Mouse (Mus musculus) adrenal gland, adult (tissue): ENCODE data around the gene Kdm2b.

Experiments used
- DNase-seq, 2 experiments: peaks; one replicate each; pipeline ENCODE4 v3.0.0; 2022 to 2023; ENCODE audit warnings: low spot score in 1 of 2; ENCODE audit not compliant: inconsistent age in 2 of 2

Kdm2b gene

GRCm38 (mm10) chr5:123013599-123014315 is 24.1 kb upstream of the Kdm2b start:
- DNase-seq = peak; percentile 65 to 88

- DNase-seq = no peak
Observed at GRCm38 (mm10) chr5:123011705-123012104, 22.1 kb upstream of the Kdm2b start.

- peak in 1 of 2 experiments; percentile 43 for DNase-seq
Observed at GRCm38 (mm10) chr5:123010806-123011205, 21.2 kb upstream of the Kdm2b start.

- no peak for DNase-seq
Observed at GRCm38 (mm10) chr5:123009873-123010272, 20.2 kb upstream of the Kdm2b start.

GRCm38 (mm10) chr5:123008877-123009493 is 19.4 kb upstream of the Kdm2b start:
- peak in 1 of 2 experiments; percentile 29 for DNase-seq

- no peak for DNase-seq
Observed at GRCm38 (mm10) chr5:123005716-123006592, 16.3 kb upstream of the Kdm2b start.

- no peak for DNase-seq
Observed at GRCm38 (mm10) chr5:123000901-123001300, 11.3 kb upstream of the Kdm2b start.

- no peak for DNase-seq
Observed at GRCm38 (mm10) chr5:122997205-122998204, 7.9 kb upstream of the Kdm2b start.

GRCm38 (mm10) chr5:122994910-122995309 is 5.3 kb upstream of the Kdm2b start:
- no peak for DNase-seq

GRCm38 (mm10) chr5:122994303-122994846 is 4.8 kb upstream of the Kdm2b start:
- DNase-seq = peak; percentile 90 to 96

GRCm38 (mm10) chr5:122993811-122994210 is 4.2 kb upstream of the Kdm2b start:
- no peak for DNase-seq

GRCm38 (mm10) chr5:122991350-122992004 is 1.9 kb upstream of the Kdm2b start:
- DNase-seq = no peak

GRCm38 (mm10) chr5:122990411-122991160 is 963 bp upstream of the Kdm2b start:
- DNase-seq = peak in 1 of 2 experiments; percentile 38

GRCm38 (mm10) chr5:122989001-122989525 is 560 bp downstream of the Kdm2b start:
- peak; percentile 71 to 88 for DNase-seq

GRCm38 (mm10) chr5:122988021-122988751 is 1.4 kb downstream of the Kdm2b start:
- peak; percentile 52 to 84 for DNase-seq

- peak; percentile 27 to 64 for DNase-seq
Observed at GRCm38 (mm10) chr5:122987211-122988020, 2.2 kb downstream of the Kdm2b start.

GRCm38 (mm10) chr5:122986091-122986493 is 3.5 kb downstream of the Kdm2b start:
- DNase-seq = no peak
